Mouse (Mus musculus) neural tube, embryonic 11.5 days (tissue): Measurements from ENCODE around the gene Fbxo11. TPM values are rescaled to one million over a fixed set of nuclear protein-coding genes. Genes with fewer than 3 reads are reported as not detected.
A peak's percentile ranks its signal among the peaks of the same experiment; 100 is the strongest.
"Not testable (repeated sequence)": the region's sequence is repeated elsewhere in the genome, so short reads cannot be mapped to it uniquely, and the experiment has no call there.

Source experiments
- ATAC-seq: fragments of 200-750 bp; cut with Nextera tagmentation; 2 replicates; pipeline ENCODE4 v1.8.0; 2017; ENCODE audit warnings: moderate number of reproducible peaks, mild to moderate bottlenecking, moderate TSS enrichment, moderate library complexity; ENCODE audit not compliant: insufficient read depth, low FRiP score, low TSS enrichment
- DNase-seq: peaks from one replicate; pipeline ENCODE4 v3.0.0-alpha.2; 2015; ENCODE audit warnings: low spot score
- H3K27ac ChIP-seq: fragments of 300-500 bp; sonication (generic); 2 replicates; pipeline ENCODE4 v1.5.1; 2014; ENCODE audit warnings: low read depth, mild to moderate bottlenecking, low read length
- H3K27me3 ChIP-seq: fragments of 300-500 bp; sonication (generic); 2 replicates; pipeline ENCODE4 v1.6.1; 2014; ENCODE audit warnings: mild to moderate bottlenecking, low read length, mixed read lengths; ENCODE audit not compliant: control insufficient read depth, insufficient read depth
- H3K36me3 ChIP-seq: fragments of 300-500 bp; sonication (generic); 2 replicates; pipeline ENCODE4 v1.6.1; 2014; ENCODE audit warnings: mild to moderate bottlenecking, low read length, moderate library complexity, mixed read lengths; ENCODE audit not compliant: control insufficient read depth, insufficient read depth
- H3K4me1 ChIP-seq: fragments of 300-500 bp; sonication (generic); 2 replicates; pipeline ENCODE4 v1.6.1; 2014; ENCODE audit warnings: low read length, mixed read lengths; ENCODE audit not compliant: control insufficient read depth, insufficient read depth
- H3K4me2 ChIP-seq: fragments of 300-500 bp; sonication (generic); 2 replicates; pipeline ENCODE4 v1.6.1; 2014; ENCODE audit warnings: low read depth, mild to moderate bottlenecking, moderate library complexity
- H3K4me3 ChIP-seq: fragments of 300-500 bp; sonication (generic); 2 replicates; pipeline ENCODE4 v1.5.1; 2014; ENCODE audit warnings: low read depth, low read length
- H3K9ac ChIP-seq: fragments of 300-500 bp; sonication (generic); 2 replicates; pipeline ENCODE4 v1.6.1; 2014; ENCODE audit warnings: mild to moderate bottlenecking, low read length
- H3K9me3 ChIP-seq: fragments of 300-500 bp; sonication (generic); 2 replicates; pipeline ENCODE4 v1.6.1; 2016; ENCODE audit warnings: low read length; ENCODE audit not compliant: control insufficient read depth
- WGBS: fragments of 180-500 bp; shearing (Covaris S2); extraction: QIAGEN DNeasy Blood & Tissue Kit; methylation state at CpG from one replicate; pipeline ENCODE4 v1.1.7; 2014; 5-methylcytosine and 5-hydroxymethylcytosine counted together
- polyA plus RNA-seq: library from polyadenylated mRNA; unstranded; fragments of >200 nt; fragmentation: Nextera tagmentation; extraction: Ambion mirVana; gene quantifications from 2 replicates; pipeline ENCODE4 v1.2.1, GENCODE M21; 2014

Gene Fbxo11
- polyA plus RNA-seq, 1 experiment from 2014 or later = 40.4 TPM

DNA sequence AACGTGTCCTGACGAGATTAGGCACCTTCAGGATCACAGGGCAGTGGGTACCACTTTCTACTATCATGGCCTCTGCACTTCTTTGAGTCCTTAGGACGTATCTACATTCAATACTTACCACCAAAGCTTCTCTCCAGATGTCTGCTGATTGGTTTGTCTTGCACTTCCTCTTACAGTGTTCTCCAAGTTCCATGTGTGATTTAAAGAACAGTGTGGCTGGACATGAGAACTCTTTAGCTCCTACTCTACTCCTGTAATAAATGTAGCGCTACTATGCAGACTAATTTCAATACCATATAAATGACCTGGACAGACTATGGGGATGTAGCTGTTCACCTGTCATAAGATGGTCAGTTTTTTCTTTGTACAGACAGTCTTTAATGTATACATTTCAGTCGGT lies 24.3 kb downstream of the Fbxo11 start:
- Histone ChIP-seq H3K4me1 (peaks cover 7% of the 10 kb centered on the region), H3K4me2 (no peak overlapping the region), H3K36me3 (no peaks in the 10 kb centered on the region), H3K9me3 (no peaks in the 10 kb centered on the region), H3K9ac (no peak overlapping the region), H3K27ac (no peak overlapping the region), H3K4me3 (no peak overlapping the region), H3K27me3 (no peaks in the 10 kb centered on the region)
- ATAC-seq (no peak), DNase-seq (no peak)
- 90% methylated on average over 5 of the region's 5 CpGs for WGBS

- DNase-seq = no peak
- H3K27ac ChIP-seq = no peak overlapping the region
- no peak overlapping the region for H3K4me2 ChIP-seq
- no peaks in the 10 kb centered on the region for H3K36me3 ChIP-seq
- no peak overlapping the region for H3K4me3 ChIP-seq
- no peaks in the 10 kb centered on the region for H3K9me3 ChIP-seq
- H3K27me3 ChIP-seq = no peaks in the 10 kb centered on the region
- H3K4me1 ChIP-seq = no peaks in the 10 kb centered on the region
- no peak overlapping the region for H3K9ac ChIP-seq
- ATAC-seq = no peak
- WGBS = 86% methylated on average over 4 of the region's 4 CpGs
Measured at GRCm38 (mm10) chr17:88034418-88034817, 30.7 kb downstream of the Fbxo11 start.

DNA sequence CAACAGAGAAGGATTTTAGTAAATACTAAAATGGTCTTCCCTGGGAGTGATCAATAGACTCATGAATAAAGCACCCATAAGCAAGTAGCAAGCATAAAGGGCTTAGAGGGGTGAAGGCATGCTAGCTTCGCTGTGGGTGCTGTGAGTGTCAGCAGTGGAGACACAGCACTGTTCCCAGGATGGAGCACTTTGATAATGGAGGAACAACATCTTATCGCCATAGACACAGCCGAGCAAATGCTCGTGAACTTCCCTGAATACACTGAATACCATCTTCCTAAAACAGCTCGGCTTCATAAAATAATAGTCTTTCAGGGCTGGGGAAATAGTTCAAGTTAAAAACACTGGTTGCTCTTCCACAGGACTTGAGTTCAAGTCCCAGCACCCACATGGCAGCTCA lies 33.3 kb downstream of the Fbxo11 start:
- ATAC-seq (no peak), DNase-seq (no peak)
- Histone ChIP-seq H3K4me3 (no peak overlapping the region), H3K9me3 (no peaks in the 10 kb centered on the region), H3K9ac (no peak overlapping the region), H3K4me1 (no peaks in the 10 kb centered on the region), H3K27me3 (no peaks in the 10 kb centered on the region), H3K4me2 (no peak overlapping the region), H3K27ac (no peak overlapping the region), H3K36me3 (no peaks in the 10 kb centered on the region)
- 90% methylated on average over 5 of the region's 5 CpGs for WGBS

GRCm38 (mm10) chr17:88029194-88029970 lies 35.7 kb downstream of the Fbxo11 start:
- Histone ChIP-seq H3K27me3 (no peaks in the 10 kb centered on the region), H3K4me2 (no peak overlapping the region), H3K9ac (no peak overlapping the region), H3K27ac (no peak overlapping the region), H3K4me3 (no peak overlapping the region), H3K4me1 (no peaks in the 10 kb centered on the region), H3K9me3 (no peaks in the 10 kb centered on the region), H3K36me3 (no peaks in the 10 kb centered on the region)
- 88% methylated on average over 17 of the region's 17 CpGs for WGBS
- DNase-seq (no peak), ATAC-seq (0 out of 2 replicates have a peak, but pooled peaks have one; percentile 35)

- H3K4me1 ChIP-seq = no peaks in the 10 kb centered on the region
- WGBS = 59% methylated on average over 4 of the region's 4 CpGs
- H3K9ac ChIP-seq = no peak overlapping the region
- no peak overlapping the region for H3K27ac ChIP-seq
- no peaks in the 10 kb centered on the region for H3K27me3 ChIP-seq
- no peak overlapping the region for H3K4me3 ChIP-seq
- ATAC-seq = no peak
- H3K9me3 ChIP-seq = no peaks in the 10 kb centered on the region
- no peak overlapping the region for H3K4me2 ChIP-seq
- DNase-seq = peak; percentile 49
- no peaks in the 10 kb centered on the region for H3K36me3 ChIP-seq
Measured at GRCm38 (mm10) chr17:88025227-88025626, 39.9 kb downstream of the Fbxo11 start.

DNA sequence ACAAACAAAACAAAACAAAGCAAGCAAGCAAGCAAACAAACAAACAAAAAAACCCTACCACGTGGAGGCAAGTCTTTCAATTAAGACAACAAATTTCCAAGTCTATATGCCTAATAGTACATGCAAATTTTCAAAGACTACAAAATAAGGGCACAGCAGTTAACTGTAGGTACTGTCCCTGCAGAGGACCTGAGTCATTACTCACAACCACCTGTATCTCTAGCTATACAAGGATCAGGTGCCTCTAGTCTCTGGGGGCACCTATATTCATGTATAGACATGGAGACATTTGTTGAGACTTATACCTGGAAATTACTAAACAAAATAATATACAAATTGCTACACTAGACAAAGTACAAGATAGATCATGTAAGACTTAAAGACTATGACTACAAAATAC lies 41.2 kb downstream of the Fbxo11 start:
- Histone ChIP-seq H3K27ac (no peak overlapping the region), H3K9ac (no peak overlapping the region), H3K27me3 (no peaks in the 10 kb centered on the region), H3K36me3 (no peaks in the 10 kb centered on the region), H3K4me3 (no peak overlapping the region), H3K9me3 (no peaks in the 10 kb centered on the region), H3K4me2 (no peak overlapping the region), H3K4me1 (no peaks in the 10 kb centered on the region)
- WGBS = 89% methylated on average over 1 of the region's 1 CpGs
- ATAC-seq (no peak), DNase-seq (no peak)

DNA sequence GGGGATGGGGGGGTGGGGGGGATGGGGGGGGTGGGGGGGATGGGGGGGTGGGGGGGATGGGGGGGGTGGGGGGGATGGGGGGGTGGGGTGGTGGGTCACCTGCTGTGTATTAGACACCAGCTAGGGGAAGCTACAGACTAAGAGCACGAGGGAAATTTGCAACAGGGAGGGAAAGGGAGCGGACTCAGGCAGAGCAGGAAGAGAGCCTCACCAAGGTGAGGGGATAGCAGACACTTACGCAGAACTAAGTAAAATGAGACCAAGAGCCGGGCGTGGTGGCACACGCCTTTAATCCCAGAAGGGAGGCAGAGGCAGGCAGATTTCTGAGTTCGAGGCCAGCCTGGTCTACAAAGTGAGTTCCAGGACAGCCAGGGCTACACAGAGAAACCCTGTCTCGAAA lies 49.1 kb downstream of the Fbxo11 start:
- not testable (repeated sequence) for H3K9me3 ChIP-seq, H3K27ac ChIP-seq, H3K4me2 ChIP-seq, ATAC-seq, H3K4me1 ChIP-seq, H3K4me3 ChIP-seq, H3K27me3 ChIP-seq, DNase-seq, H3K36me3 ChIP-seq, H3K9ac ChIP-seq
- 91% methylated on average over 8 of the region's 8 CpGs for WGBS

- Histone ChIP-seq H3K9ac (no peak overlapping the region), H3K36me3 (peaks cover 7% of the 10 kb centered on the region; the same call in 1 of the 2 replicates), H3K4me2 (no peak overlapping the region), H3K27ac (no peak overlapping the region), H3K9me3 (no peaks in the 10 kb centered on the region), H3K27me3 (no peaks in the 10 kb centered on the region), H3K4me3 (no peak overlapping the region), H3K4me1 (no peaks in the 10 kb centered on the region)
- WGBS = 82% methylated on average over 1 of the region's 1 CpGs
- ATAC-seq (no peak), DNase-seq (no peak)
Measured at GRCm38 (mm10) chr17:88014456-88014855, 50.6 kb downstream of the Fbxo11 start.

GRCm38 (mm10) chr17:88006956-88007355 lies 58.1 kb downstream of the Fbxo11 start:
- no peaks in the 10 kb centered on the region for H3K4me1 ChIP-seq
- WGBS = 86% methylated on average over 8 of the region's 8 CpGs
- no peak overlapping the region for H3K9ac ChIP-seq
- H3K27ac ChIP-seq = no peak overlapping the region
- no peak for DNase-seq
- H3K4me3 ChIP-seq = no peak overlapping the region
- ATAC-seq = no peak
- peaks cover 7% of the 10 kb centered on the region for H3K36me3 ChIP-seq
- H3K9me3 ChIP-seq = no peaks in the 10 kb centered on the region
- H3K27me3 ChIP-seq = no peaks in the 10 kb centered on the region
- H3K4me2 ChIP-seq = no peak overlapping the region
